Mouse (Mus musculus) heart, postnatal 14 days (tissue): ENCODE data around the gene Alkbh1. TPM values are rescaled to one million over a fixed set of nuclear protein-coding genes. Genes with fewer than 3 reads are reported as not detected.

Source experiments
- DNase-seq, 2 experiments: peaks; one replicate each; pipeline ENCODE4 v3.0.0; 2021 to 2022
- intact Hi-C: fragments of 180-260 bp; cut with DNase I; formaldehyde crosslinking; loops from one replicate; pipeline ENCODE4 v1.15.1; 2025
- microRNA-seq, 2 experiments: library from miRNA; unstranded; fragments of <30 nt; microRNA quantifications; one replicate each; pipeline ENCODE4 v1.2.0; 2021 to 2022
- total RNA-seq, 2 experiments: library from RNA; stranded (reverse); gene quantifications; 2 replicates each; pipeline ENCODE4 v1.2.3; 2021

The Alkbh1 gene
- total RNA-seq, 2 experiments from 2014 or later: 11.2 to 12.9 TPM

- DNase-seq: peak; percentile 99
- intact Hi-C loops: no loop called here
These were observed 55.6 kb downstream of the Alkbh1 start, which contains the start of gene Sptlc2 for GRCm38 (mm10) chr12:87388122-87388774. Gene Sptlc2 (minus strand): TSS chr12:87388355.

- intact Hi-C loops: no loop called here
- peak; percentile 23 to 27 for DNase-seq
These were observed 56.4 kb downstream of the Alkbh1 start for GRCm38 (mm10) chr12:87387171-87388121.

GRCm38 (mm10) chr12:87385051-87385450 is 58.8 kb downstream of the Alkbh1 start:
- intact Hi-C loops: no loop called here
- DNase-seq: no peak

- intact Hi-C loops: no loop called here
- no peak for DNase-seq
These were observed 62.5 kb downstream of the Alkbh1 start for GRCm38 (mm10) chr12:87381380-87381682.

GRCm38 (mm10) chr12:87380586-87381379 is 63.0 kb downstream of the Alkbh1 start:
- intact Hi-C loops: no loop called here
- no peak for DNase-seq

GRCm38 (mm10) chr12:87379496-87379895 is 64.3 kb downstream of the Alkbh1 start:
- intact Hi-C loops: no loop called here
- no peak for DNase-seq

Small RNAs within 50 kb of the gene (microRNA-seq; reads per million reads assigned to microRNA genes)
- 44.1 to 51.6 reads per million in 2 experiments for gene Mir3068

Other genes with a start within 250 kb of the Alkbh1 start
- under 1 TPM; 0.32 to 0.57 TPM for gene Samd15, start 244.3 kb downstream of the Alkbh1 start, total RNA-seq
- 1 to 10 TPM; 5.4 to 6.0 TPM for gene Tmed8, start 243.6 kb downstream of the Alkbh1 start, total RNA-seq
- under 1 TPM; 0.33 to 0.66 TPM for gene Noxred1, start 205.3 kb downstream of the Alkbh1 start, total RNA-seq
- 10 to 100 TPM; 28.9 to 29.8 TPM for gene Vipas39, start 177.8 kb downstream of the Alkbh1 start, total RNA-seq
- 100 to 1,000 TPM; 103 to 107 TPM for gene Ahsa1, start 177.5 kb downstream of the Alkbh1 start, total RNA-seq
- under 1 TPM in 1 of 2 experiments, not detected in 1; 0.15 TPM for gene Ism2, start 144.3 kb downstream of the Alkbh1 start, total RNA-seq
- gene Sptlc2, start 55.7 kb downstream of the Alkbh1 start, total RNA-seq: 10 to 100 TPM; 39.4 to 43.5 TPM
- 100 to 1,000 TPM; 140 to 162 TPM for gene Slirp, start 121 bp downstream of the Alkbh1 start, total RNA-seq
- 10 to 100 TPM; 40.5 to 42.8 TPM for gene Snw1, start 28.3 kb upstream of the Alkbh1 start, total RNA-seq
- not detected for gene Gm5788, start 50.7 kb upstream of the Alkbh1 start, total RNA-seq
- not detected for gene Gm8300, start 70.3 kb upstream of the Alkbh1 start, total RNA-seq
- gene Oog1, start 158.7 kb upstream of the Alkbh1 start, total RNA-seq: not detected
- not detected for gene Gm4027, start 174.9 kb upstream of the Alkbh1 start, total RNA-seq
- not detected for gene Gm16381, start 200.6 kb upstream of the Alkbh1 start, total RNA-seq